Mouse (Mus musculus): Measurements from ENCODE around the gene Crybg2. TPM values are rescaled to one million over a fixed set of nuclear protein-coding genes. Genes with fewer than 3 reads are reported as not detected.

The Crybg2 gene
- polyA plus RNA-seq, 1 experiment from 2014 or later, result 11.1 TPM

GRCm38 (mm10) chr4:134117012-134117411 lies 56.4 kb downstream of the Crybg2 start:
- Histone ChIP-seq H3K27me3 (replicated peaks) (no peaks in the 10 kb centered on the region), H3K9ac (no peak overlapping the region), H3K27ac (no peak overlapping the region), H3K4me3 (replicated peaks) (no peak overlapping the region), H3K4me2 (no peak overlapping the region), H3K4me1 (peaks cover 9% of the 10 kb centered on the region; the same call in 1 of the 2 replicates), H3K9me3 (no peaks in the 10 kb centered on the region), H3K36me3 (no peaks in the 10 kb centered on the region)
- 70% methylated on average over 8 of the region's 8 CpGs for WGBS
- ATAC-seq (ENCODE audit: insufficient read depth, low FRiP score, low read depth), result no peak

DNA sequence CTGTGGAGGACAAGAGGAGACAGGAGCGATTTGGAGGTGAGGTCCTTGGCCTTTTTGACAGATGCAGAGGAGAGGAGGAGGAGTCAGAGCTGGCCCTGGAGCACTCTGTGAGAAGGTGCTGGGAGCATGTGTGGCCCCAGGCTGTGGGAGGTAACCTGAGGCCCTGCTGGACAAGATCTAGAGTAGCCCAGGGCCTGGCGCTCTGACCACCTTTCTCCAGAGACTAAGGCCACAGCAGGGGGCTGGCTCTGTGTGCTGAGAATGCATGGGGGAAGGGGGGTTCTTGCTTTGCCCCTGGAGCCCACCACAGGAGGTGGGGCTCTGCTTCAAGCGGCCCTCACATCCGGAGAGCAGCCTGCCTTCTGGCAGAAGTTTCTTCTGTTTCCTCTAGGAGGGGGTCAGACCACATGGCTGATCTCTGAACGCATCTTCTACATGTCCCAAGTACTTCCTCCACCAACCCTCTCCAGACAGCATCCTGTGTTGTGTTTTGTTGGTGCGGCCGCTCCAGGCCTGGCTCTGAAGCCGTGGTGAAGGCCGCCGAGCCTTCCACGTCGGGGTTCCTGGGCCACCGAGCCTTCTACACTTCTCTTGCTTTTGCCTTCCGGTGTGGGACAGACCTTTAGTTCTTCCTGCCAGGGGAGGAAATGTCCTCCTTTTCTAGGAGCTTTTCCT lies 57.6 kb downstream of the Crybg2 start:
- Histone ChIP-seq H3K36me3 (no peaks in the 10 kb centered on the region), H3K9ac (no peak overlapping the region), H3K4me2 (no peak overlapping the region), H3K27me3 (replicated peaks) (no peaks in the 10 kb centered on the region), H3K4me1 (peaks cover 12% of the 10 kb centered on the region; the same call in 1 of the 2 replicates), H3K27ac (peak overlapping the region; percentile 24; the same call in 1 of the 2 replicates), H3K4me3 (replicated peaks) (no peak overlapping the region), H3K9me3 (no peaks in the 10 kb centered on the region)
- no peak for ATAC-seq (ENCODE audit: insufficient read depth, low FRiP score, low read depth)
- 67% methylated on average over 14 of the region's 14 CpGs for WGBS

- peaks cover 15% of the 10 kb centered on the region; the same call in 1 of the 2 replicates for H3K4me1 ChIP-seq
- H3K4me3 ChIP-seq (replicated peaks), result no peak overlapping the region
- H3K9ac ChIP-seq, result no peak overlapping the region
- H3K9me3 ChIP-seq, result no peaks in the 10 kb centered on the region
- no peak for ATAC-seq (ENCODE audit: insufficient read depth, low FRiP score, low read depth)
- H3K27me3 ChIP-seq (replicated peaks), result no peaks in the 10 kb centered on the region
- no peaks in the 10 kb centered on the region for H3K36me3 ChIP-seq
- 71% methylated on average over 5 of the region's 5 CpGs for WGBS
- no peak overlapping the region for H3K27ac ChIP-seq
- H3K4me2 ChIP-seq, result no peak overlapping the region
Observed at GRCm38 (mm10) chr4:134119042-134119441, 58.4 kb downstream of the Crybg2 start.

GRCm38 (mm10) chr4:134119644-134120043 lies 59.0 kb downstream of the Crybg2 start:
- Histone ChIP-seq H3K9me3 (no peaks in the 10 kb centered on the region), H3K4me2 (no peak overlapping the region), H3K4me3 (replicated peaks) (no peak overlapping the region), H3K27me3 (replicated peaks) (no peaks in the 10 kb centered on the region), H3K9ac (no peak overlapping the region), H3K36me3 (no peaks in the 10 kb centered on the region), H3K27ac (no peak overlapping the region), H3K4me1 (peaks cover 20% of the 10 kb centered on the region; the same call in 1 of the 2 replicates)
- WGBS, result 68% methylated on average over 9 of the region's 9 CpGs
- ATAC-seq (ENCODE audit: insufficient read depth, low FRiP score, low read depth), result no peak

DNA sequence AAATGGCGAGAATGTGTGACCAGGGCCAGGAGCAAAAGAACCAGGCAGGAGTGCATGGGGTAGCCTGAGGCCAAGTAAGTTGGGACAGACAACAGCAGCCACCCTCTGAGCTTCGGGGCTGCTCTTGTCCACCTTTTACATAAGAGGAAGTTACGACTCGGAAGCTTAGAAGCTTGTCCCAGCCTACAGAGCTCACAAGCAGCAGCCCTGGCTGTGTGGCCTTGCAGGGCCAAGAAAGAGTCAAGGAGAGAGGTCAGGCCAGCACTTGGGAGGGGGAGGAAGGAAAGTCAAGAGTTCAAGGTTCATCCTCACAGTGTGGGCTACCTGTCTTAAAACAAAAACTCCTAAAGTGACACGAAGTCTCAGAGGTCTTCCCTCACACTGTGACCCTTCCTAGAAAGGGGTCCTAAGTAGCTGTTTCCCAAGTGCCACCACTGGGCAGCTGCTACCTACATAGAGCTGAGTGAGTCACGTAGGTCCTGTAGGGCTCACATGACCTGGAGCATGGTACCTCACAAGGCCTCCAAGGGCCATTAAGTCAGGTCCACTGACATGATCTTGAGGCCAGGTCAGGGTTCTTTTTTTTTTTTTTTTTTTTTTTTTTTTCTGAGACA lies 59.7 kb downstream of the Crybg2 start:
- no peak overlapping the region for H3K27ac ChIP-seq
- no peak for ATAC-seq (ENCODE audit: insufficient read depth, low FRiP score, low read depth)
- H3K4me3 ChIP-seq (replicated peaks), result no peak overlapping the region
- H3K4me1 ChIP-seq, result peaks cover 20% of the 10 kb centered on the region; the same call in 1 of the 2 replicates
- no peaks in the 10 kb centered on the region for H3K27me3 ChIP-seq (replicated peaks)
- H3K4me2 ChIP-seq, result no peak overlapping the region
- no peak overlapping the region for H3K9ac ChIP-seq
- WGBS, result 75% methylated on average over 6 of the region's 6 CpGs
- H3K36me3 ChIP-seq, result no peaks in the 10 kb centered on the region
- no peaks in the 10 kb centered on the region for H3K9me3 ChIP-seq

DNA sequence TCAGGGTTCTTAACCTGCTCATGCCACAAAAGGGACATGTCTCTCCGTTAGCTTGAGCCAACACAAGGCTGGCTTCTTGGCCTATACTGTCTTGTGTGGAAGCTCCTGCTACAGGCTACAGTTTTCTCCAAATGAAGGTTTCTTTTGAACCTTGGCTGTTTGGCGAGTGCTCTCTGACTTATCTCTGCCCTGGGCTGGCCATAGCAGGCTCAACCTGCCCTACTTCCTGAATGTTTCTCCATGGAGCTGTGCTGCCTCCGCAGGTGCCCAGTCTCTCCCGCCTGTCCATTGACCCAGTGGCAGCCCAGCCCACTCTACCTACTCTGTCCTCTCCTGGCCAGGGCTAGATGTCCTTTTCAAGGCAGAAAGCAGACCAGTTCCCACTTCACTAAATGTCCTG lies 60.3 kb downstream of the Crybg2 start:
- no peak for ATAC-seq (ENCODE audit: insufficient read depth, low FRiP score, low read depth)
- no peak overlapping the region for H3K4me2 ChIP-seq
- peaks cover 20% of the 10 kb centered on the region; the same call in 1 of the 2 replicates for H3K4me1 ChIP-seq
- no peak overlapping the region for H3K27ac ChIP-seq
- no peak overlapping the region for H3K4me3 ChIP-seq (replicated peaks)
- H3K27me3 ChIP-seq (replicated peaks), result no peaks in the 10 kb centered on the region
- no peaks in the 10 kb centered on the region for H3K36me3 ChIP-seq
- no peak overlapping the region for H3K9ac ChIP-seq
- WGBS, result 71% methylated on average over 4 of the region's 4 CpGs
- no peaks in the 10 kb centered on the region for H3K9me3 ChIP-seq

DNA sequence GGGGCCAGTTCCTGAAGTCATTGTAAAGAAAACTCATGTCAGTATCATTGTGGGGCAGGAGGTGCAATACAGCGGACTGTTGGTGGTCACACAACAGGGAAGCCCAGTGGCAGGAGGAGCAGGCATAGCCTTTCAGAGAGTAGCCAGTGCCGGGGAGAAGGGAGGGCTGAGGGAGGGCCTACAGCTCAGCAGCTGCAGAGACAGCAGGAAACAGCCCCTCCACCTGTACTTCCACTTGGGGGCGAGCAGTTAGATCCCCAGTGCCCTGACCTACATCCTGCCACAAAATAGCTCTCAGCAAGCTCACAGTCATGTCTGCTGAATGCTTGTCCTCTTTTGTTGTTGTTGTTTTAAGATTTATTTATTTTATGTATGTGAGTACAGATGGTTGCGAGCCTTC lies 61.0 kb downstream of the Crybg2 start:
- peaks cover 22% of the 10 kb centered on the region for H3K4me1 ChIP-seq
- H3K4me2 ChIP-seq, result no peak overlapping the region
- no peak overlapping the region for H3K27ac ChIP-seq
- ATAC-seq (ENCODE audit: insufficient read depth, low FRiP score, low read depth), result no peak
- H3K27me3 ChIP-seq (replicated peaks), result no peaks in the 10 kb centered on the region
- H3K4me3 ChIP-seq (replicated peaks), result no peak overlapping the region
- H3K9me3 ChIP-seq, result no peaks in the 10 kb centered on the region
- no peaks in the 10 kb centered on the region for H3K36me3 ChIP-seq
- WGBS, result 35% methylated on average over 4 of the region's 4 CpGs
- no peak overlapping the region for H3K9ac ChIP-seq

- no peak overlapping the region for H3K4me2 ChIP-seq
- H3K4me3 ChIP-seq (replicated peaks), result no peak overlapping the region
- H3K4me1 ChIP-seq, result peaks cover 29% of the 10 kb centered on the region
- no peak overlapping the region for H3K27ac ChIP-seq
- no peak for ATAC-seq (ENCODE audit: insufficient read depth, low FRiP score, low read depth)
- H3K36me3 ChIP-seq, result no peaks in the 10 kb centered on the region
- no peak overlapping the region for H3K9ac ChIP-seq
- WGBS, result 41% methylated on average over 3 of the region's 3 CpGs
- H3K9me3 ChIP-seq, result no peaks in the 10 kb centered on the region
- no peaks in the 10 kb centered on the region for H3K27me3 ChIP-seq (replicated peaks)
Observed at GRCm38 (mm10) chr4:134122281-134122680, 61.7 kb downstream of the Crybg2 start.

DNA sequence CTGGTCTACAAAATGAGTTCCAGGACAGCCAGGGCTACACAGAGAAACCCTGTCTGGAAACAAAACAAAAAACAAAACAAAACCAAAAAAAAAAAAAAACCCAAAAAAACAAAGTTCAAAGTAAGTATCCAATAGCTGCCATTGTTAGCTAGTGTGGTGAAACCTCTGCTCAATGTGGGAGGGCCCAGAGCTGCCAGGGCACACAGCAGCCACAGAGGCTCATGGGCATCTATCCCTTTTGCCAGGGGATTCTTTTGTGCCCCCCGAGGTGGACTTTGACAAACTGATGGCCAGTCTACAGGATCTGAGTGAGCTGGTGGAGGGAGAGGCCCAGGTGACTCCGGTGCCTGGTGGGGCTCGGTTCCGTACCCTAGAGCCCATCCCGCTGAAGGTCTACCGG lies 62.5 kb downstream of the Crybg2 start:
- Histone ChIP-seq H3K9me3 (no peaks in the 10 kb centered on the region), H3K9ac (no peak overlapping the region), H3K4me3 (replicated peaks) (no peak overlapping the region), H3K27ac (no peak overlapping the region), H3K4me1 (peaks cover 37% of the 10 kb centered on the region), H3K27me3 (replicated peaks) (no peaks in the 10 kb centered on the region), H3K36me3 (no peaks in the 10 kb centered on the region), H3K4me2 (no peak overlapping the region)
- ATAC-seq (ENCODE audit: insufficient read depth, low FRiP score, low read depth), result no peak
- WGBS, result 98% methylated on average over 6 of the region's 6 CpGs

GRCm38 (mm10) chr4:134123680-134124551 lies 63.3 kb downstream of the Crybg2 start:
- no peak overlapping the region for H3K9ac ChIP-seq
- WGBS, result 23% methylated on average over 17 of the region's 17 CpGs
- H3K9me3 ChIP-seq, result no peaks in the 10 kb centered on the region
- H3K27me3 ChIP-seq (replicated peaks), result no peaks in the 10 kb centered on the region
- 0 out of 2 replicates have a peak overlapping the region, but pooled peaks have one; percentile 10 for H3K4me2 ChIP-seq
- no peak overlapping the region for H3K4me3 ChIP-seq (replicated peaks)
- ATAC-seq (ENCODE audit: insufficient read depth, low FRiP score, low read depth), result no peak
- H3K36me3 ChIP-seq, result no peaks in the 10 kb centered on the region
- no peak overlapping the region for H3K27ac ChIP-seq
- H3K4me1 ChIP-seq, result peaks cover 37% of the 10 kb centered on the region

DNA sequence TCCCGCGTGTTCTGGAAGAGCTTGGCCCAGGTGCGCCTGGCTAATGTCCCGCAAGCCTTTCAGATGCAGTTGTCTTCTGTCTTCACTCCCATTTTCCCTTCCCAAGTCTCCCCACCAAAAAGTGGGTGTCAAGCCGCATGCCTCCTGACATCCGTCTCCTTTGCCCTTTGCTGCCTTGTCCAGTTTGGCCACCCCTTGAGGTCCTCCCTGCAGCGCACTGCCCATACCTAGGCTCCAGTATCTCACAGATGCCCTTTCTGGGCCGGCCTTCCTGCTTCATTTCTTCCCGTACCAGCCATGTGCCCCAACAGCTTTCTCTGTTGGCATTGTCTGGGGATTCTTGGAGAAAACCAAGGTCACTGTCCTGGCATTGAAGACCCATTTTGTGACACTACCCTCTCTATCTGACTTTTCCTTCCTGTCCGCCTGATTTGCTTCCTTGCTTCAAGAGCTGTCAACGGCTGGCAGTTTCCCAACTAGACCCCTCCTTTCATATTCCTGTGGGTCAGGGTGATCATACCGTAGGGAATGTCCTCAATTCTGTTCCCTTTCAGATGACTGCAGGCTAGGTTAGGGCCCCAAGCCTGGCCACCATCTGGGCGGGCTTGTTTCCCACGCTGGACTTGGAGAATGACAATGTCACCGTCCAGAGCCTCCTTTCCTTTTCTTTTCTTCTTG lies 64.9 kb downstream of the Crybg2 start:
- Histone ChIP-seq H3K4me2 (no peak overlapping the region), H3K9ac (no peak overlapping the region), H3K4me1 (peaks cover 42% of the 10 kb centered on the region), H3K27me3 (replicated peaks) (no peaks in the 10 kb centered on the region), H3K27ac (no peak overlapping the region), H3K9me3 (no peaks in the 10 kb centered on the region), H3K4me3 (replicated peaks) (no peak overlapping the region), H3K36me3 (no peaks in the 10 kb centered on the region)
- ATAC-seq (ENCODE audit: insufficient read depth, low FRiP score, low read depth), result no peak
- WGBS, result 87% methylated on average over 15 of the region's 15 CpGs
